In the genomic region with DNA sequence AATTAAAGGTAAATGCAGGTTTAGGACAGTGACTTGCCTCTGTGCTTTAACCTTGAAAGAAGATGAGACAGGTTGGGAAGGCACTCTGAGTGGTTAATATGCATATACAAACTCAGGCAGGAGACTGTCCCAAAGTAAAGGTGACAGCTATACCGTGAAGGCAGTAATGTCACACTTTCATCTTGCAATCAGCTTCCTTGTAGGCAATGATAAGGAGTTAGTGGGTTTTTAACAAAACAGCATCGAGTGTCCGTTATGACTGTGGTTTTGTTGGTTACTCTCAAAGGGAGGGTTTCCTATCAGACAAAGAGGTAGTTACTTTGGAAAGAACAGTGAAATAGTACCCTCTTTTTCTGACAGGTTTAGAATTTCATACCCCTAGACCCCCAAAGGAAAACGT, we compare ENCODE assay signal across 19 mouse cellular contexts. TPM values are rescaled to one million over a fixed set of nuclear protein-coding genes. Genes with fewer than 3 reads are reported as not detected.
DNase-seq lines count a peak whose midpoint lies in the region; ATAC-seq and TF ChIP-seq lines count a peak whose summit lies in the region.
"Had no signal": no experiment of that assay in that cellular context is flagged by ENCODE, and none has a peak within 500 bp of the region (broad histone marks: within the 10 kb centered on the region; RNA-seq: fewer than 3 reads in every experiment).

No protein-coding gene starts in this region.

- H3K36me3 ChIP-seq in MEL (ENCODE audit: control insufficient read depth in 1 of 2, insufficient read depth in 2 of 2, low read length in 2 of 2), result peaks cover 0 to 48% of the 10 kb centered on the region in 2 experiments; a peak in 2 of 4 replicates
- no peaks in the 10 kb centered on the region for H3K36me3 ChIP-seq in liver, embryonic 14.5 days (replicated peaks; ENCODE audit: control insufficient read depth, insufficient read depth, low read depth)
- H3K36me3 ChIP-seq in midbrain, embryonic 11.5 days (ENCODE audit: control insufficient read depth, insufficient read depth, low read length), result no peaks in the 10 kb centered on the region
- H3K36me3 ChIP-seq: embryonic facial prominence, embryonic 15.5 days; forebrain, embryonic 15.5 days; heart, embryonic 12.5 days; hindbrain, embryonic 15.5 days had no signal

- H3K4me3 ChIP-seq in MEL (ENCODE audit: control insufficient read depth in 1 of 2, insufficient read depth in 1 of 2, low read depth in 2 of 2, low read length in 2 of 2), result no peak overlapping the region
- H3K4me3 ChIP-seq in liver, embryonic 14.5 days (ENCODE audit: insufficient read depth in 1 of 2, low read depth in 2 of 2, low read length in 2 of 2), result no peak overlapping the region
- H3K4me3 ChIP-seq in midbrain, embryonic 11.5 days (ENCODE audit: low read depth, low read length), result no peak overlapping the region
- H3K4me3 ChIP-seq: embryonic facial prominence, embryonic 15.5 days; forebrain, embryonic 15.5 days; heart, embryonic 12.5 days; hindbrain, embryonic 15.5 days had no signal

- peak; percentile 84 for DNase-seq in MEL (ENCODE audit: low read depth, low spot score)
- no peak for DNase-seq in liver, embryonic 14.5 days (ENCODE audit: low read depth in 3 of 3, low spot score in 3 of 3)
- no peak for DNase-seq in midbrain, embryonic 11.5 days (ENCODE audit: low spot score, missing footprints)
- no peak for DNase-seq in right cerebral cortex, postnatal 14 days
- DNase-seq in gastrocnemius, postnatal 36 days, result no peak
- DNase-seq: adrenal gland, adult 8-10 months; B cell, adult 2 months; cerebellum, adult 11-12 months; cerebellum, postnatal 10 days; embryo, embryonic 11 days; gastrocnemius, postnatal 10 days had no signal

- no peaks in the 10 kb centered on the region for H3K79me2 ChIP-seq in MEL (ENCODE audit: control insufficient read depth, insufficient read depth, low read length, poor library complexity)

- no peaks in the 10 kb centered on the region for H3K9me3 ChIP-seq in MEL (replicated peaks; ENCODE audit: insufficient read depth, low read length)
- H3K9me3 ChIP-seq in liver, embryonic 14.5 days (ENCODE audit: control insufficient read depth, low read length), result no peaks in the 10 kb centered on the region
- no peaks in the 10 kb centered on the region for H3K9me3 ChIP-seq in midbrain, embryonic 11.5 days (ENCODE audit: control insufficient read depth, low read length)
- H3K9me3 ChIP-seq: embryonic facial prominence, embryonic 15.5 days; forebrain, embryonic 15.5 days; heart, embryonic 12.5 days; hindbrain, embryonic 15.5 days had no signal

- H3K27ac ChIP-seq in MEL (ENCODE audit: control insufficient read depth, low read depth, low read length), result peak overlapping the region; percentile 94
- H3K27ac ChIP-seq in liver, embryonic 14.5 days, result no peak overlapping the region
- H3K27ac ChIP-seq in midbrain, embryonic 11.5 days (ENCODE audit: low read depth, low read length), result no peak overlapping the region
- H3K27ac ChIP-seq: embryonic facial prominence, embryonic 15.5 days; forebrain, embryonic 15.5 days; hindbrain, embryonic 15.5 days had no signal

- no peak overlapping the region for H3K4me2 ChIP-seq in liver, embryonic 14.5 days (ENCODE audit: low read depth)
- H3K4me2 ChIP-seq in midbrain, embryonic 11.5 days, result no peak overlapping the region
- H3K4me2 ChIP-seq: embryonic facial prominence, embryonic 15.5 days; forebrain, embryonic 15.5 days; heart, embryonic 12.5 days; hindbrain, embryonic 15.5 days had no signal

- no peaks in the 10 kb centered on the region for H3K27me3 ChIP-seq in MEL (ENCODE audit: control insufficient read depth in 1 of 2, insufficient read depth in 2 of 2, low read length in 2 of 2)
- no peaks in the 10 kb centered on the region for H3K27me3 ChIP-seq in liver, embryonic 14.5 days (ENCODE audit: control insufficient read depth, insufficient read depth, low read length)
- no peaks in the 10 kb centered on the region for H3K27me3 ChIP-seq in midbrain, embryonic 11.5 days (ENCODE audit: control insufficient read depth, insufficient read depth, low read length)
- H3K27me3 ChIP-seq: embryonic facial prominence, embryonic 15.5 days; forebrain, embryonic 15.5 days; heart, embryonic 12.5 days; hindbrain, embryonic 15.5 days had no signal

- peak; percentile 58 for ATAC-seq in granulocyte monocyte progenitor cell, adult 5-6 weeks (replicated peaks; ENCODE audit: poor library complexity, severe bottlenecking)
- peak; percentile 53; the same call in 1 of the 2 replicates for ATAC-seq in liver, embryonic 14.5 days (ENCODE audit: insufficient read depth)
- peak; percentile 50 for ATAC-seq in megakaryocyte-erythroid progenitor cell, adult 5-6 weeks (replicated peaks; ENCODE audit: low FRiP score, low TSS enrichment, poor library complexity, severe bottlenecking)
- no peak for ATAC-seq in midbrain, embryonic 11.5 days (ENCODE audit: low FRiP score)
- ATAC-seq: CD4-positive, CD25-positive, alpha-beta regulatory T cell, adult 4 months; forebrain, embryonic 15.5 days; intestine, embryonic 16.5 days had no signal

- no peak for TF ChIP-seq RAD21 in MEL (IDR thresholded peaks at IDR 0.05; ENCODE audit: low read depth, low read length)

- TF ChIP-seq POLR2A in MEL (IDR thresholded peaks at IDR 0.05; ENCODE audit: control insufficient read depth in 1 of 2, insufficient read depth in 1 of 2, low read depth in 1 of 2, low read length in 2 of 2, poor library complexity in 1 of 2), result no peak

- intact Hi-C loops in gastrocnemius, postnatal 36 days (cut with DNase I), result no loop called here

- peak overlapping the region; percentile 49 for H3K9ac ChIP-seq in MEL (ENCODE audit: control insufficient read depth, low read depth, low read length, poor library complexity, severe bottlenecking)
- no peak overlapping the region for H3K9ac ChIP-seq in liver, embryonic 14.5 days (replicated peaks)
- H3K9ac ChIP-seq in midbrain, embryonic 11.5 days (ENCODE audit: low read length), result no peak overlapping the region
- H3K9ac ChIP-seq: embryonic facial prominence, embryonic 15.5 days; forebrain, embryonic 15.5 days; heart, embryonic 12.5 days; hindbrain, embryonic 15.5 days had no signal

- peaks cover 26 to 46% of the 10 kb centered on the region in 2 experiments for H3K4me1 ChIP-seq in MEL (ENCODE audit: control insufficient read depth in 1 of 2, insufficient read depth in 2 of 2, low read length in 2 of 2)
- H3K4me1 ChIP-seq in liver, embryonic 14.5 days (replicated peaks; ENCODE audit: control insufficient read depth in 2 of 2, insufficient read depth in 2 of 2, low read length in 1 of 2), result peaks cover 0 to 19% of the 10 kb centered on the region in 2 experiments; a peak in 3 of 4 replicates
- H3K4me1 ChIP-seq in midbrain, embryonic 11.5 days (ENCODE audit: control insufficient read depth, insufficient read depth, low read length), result no peaks in the 10 kb centered on the region
- H3K4me1 ChIP-seq: embryonic facial prominence, embryonic 15.5 days; hindbrain, embryonic 15.5 days had no signal

- WGBS in liver, embryonic 14.5 days (ENCODE audit: insufficient replicate concordance), result 16% methylated on average over 4 of the region's 4 CpGs
- 89% methylated on average over 4 of the region's 4 CpGs for WGBS in midbrain, embryonic 11.5 days

- TF ChIP-seq EP300 in MEL (IDR thresholded peaks at IDR 0.05; ENCODE audit: low read depth in 1 of 2, low read length in 2 of 2), result peak; percentile 97 to 99
- TF ChIP-seq EP300 in liver, embryonic 14.5 days (IDR thresholded peaks at IDR 0.05; ENCODE audit: low read depth), result peak; percentile 38; the same call in 1 of the 2 replicates

- TF ChIP-seq CTCF in MEL (IDR thresholded peaks at IDR 0.05 in 2 of 3, conservative IDR thresholded peaks at IDR 0.05 in 1 of 3; ENCODE audit: control insufficient read depth in 1 of 3, insufficient read depth in 1 of 3, low read depth in 2 of 3, low read length in 3 of 3, poor library complexity in 1 of 3, severe bottlenecking in 1 of 3), result no peak
- no peak for TF ChIP-seq CTCF in liver, embryonic 14.5 days (IDR thresholded peaks at IDR 0.05; ENCODE audit: low read depth)

TF ChIP-seq in MEL, 35 proteins besides CTCF, POLR2A, EP300 and RAD21 (continues in another document):
- TF ChIP-seq MXI1 (IDR thresholded peaks at IDR 0.05; ENCODE audit: low read depth, low read length) (no peak), CHD1 (IDR thresholded peaks at IDR 0.05; ENCODE audit: low read depth, low read length) (no peak), TCF12 (IDR thresholded peaks at IDR 0.05; ENCODE audit: low read depth, low read length) (peak; percentile 90), MYB (IDR thresholded peaks at IDR 0.05; ENCODE audit: low read depth, low read length) (peak; percentile 94), ZKSCAN1 (IDR thresholded peaks at IDR 0.05; ENCODE audit: low read depth, low read length) (no peak), RCOR1 (IDR thresholded peaks at IDR 0.05; ENCODE audit: low read depth, low read length) (no peak; the same call in 1 of the 2 replicates), MAX (IDR thresholded peaks at IDR 0.05; ENCODE audit: low read length) (no peak)

RNA-seq across cellular contexts. Expression of a gene that starts 22.9 kb away (rescaled TPM):
- not detected in 2 replicates for total RNA-seq in MEL (2012; rRNA removed)
- polyA plus RNA-seq in MEL (2012; ENCODE audit: insufficient read depth in 1 of 2, insufficient read length in 2 of 2, low read depth in 1 of 2, low replicate concordance in 2 of 2, missing spikeins in 1 of 2), result not detected
- not detected in 2 replicates for total RNA-seq in granulocyte monocyte progenitor cell, adult 5-6 weeks (2014; fragmentation: Nextera tagmentation)
- 0.15 and 0.26 TPM in 2 replicates for total RNA-seq in granulocyte monocyte progenitor cell, adult 5-6 weeks (2017)
- 0.21 and 1.1 TPM in 2 replicates for polyA plus RNA-seq in liver, embryonic 14.5 days (2012; rRNA removed)
- polyA plus RNA-seq in liver, embryonic 14.5 days (2014; fragmentation: Nextera tagmentation; extraction: Ambion mirVana), result 0.32 and 0.53 TPM in 2 replicates
- not detected in 2 replicates for total RNA-seq in megakaryocyte-erythroid progenitor cell, adult 5-6 weeks (2014; fragmentation: Nextera tagmentation)
- not detected in 2 replicates for total RNA-seq in megakaryocyte-erythroid progenitor cell, adult 5-6 weeks (2017)
- polyA plus RNA-seq in midbrain, embryonic 11.5 days (2014; fragmentation: Nextera tagmentation; extraction: Ambion mirVana), result 2.5 and 2.6 TPM in 2 replicates
- under 1 TPM; 0.36 to 0.81 TPM for total RNA-seq in gastrocnemius, postnatal 36 days (2021)

RNA-seq across cellular contexts. Expression of a gene that starts 38.1 kb away (rescaled TPM):
- 0.46 and 0.69 TPM in 2 replicates for total RNA-seq in MEL (2012; rRNA removed)
- 1 to 10 TPM in 1 of 2 experiments, not detected in 1; 1.8 TPM for polyA plus RNA-seq in MEL (2012; ENCODE audit: insufficient read depth in 1 of 2, insufficient read length in 2 of 2, low read depth in 1 of 2, low replicate concordance in 2 of 2, missing spikeins in 1 of 2)
- 3.0 and 3.1 TPM in 2 replicates for total RNA-seq in granulocyte monocyte progenitor cell, adult 5-6 weeks (2014; fragmentation: Nextera tagmentation)
- total RNA-seq in granulocyte monocyte progenitor cell, adult 5-6 weeks (2017), result 2.6 and 2.9 TPM in 2 replicates
- 0.12 and 0.16 TPM in 2 replicates for polyA plus RNA-seq in liver, embryonic 14.5 days (2012; rRNA removed)
- 0.13 and 0.29 TPM in 2 replicates for polyA plus RNA-seq in liver, embryonic 14.5 days (2014; fragmentation: Nextera tagmentation; extraction: Ambion mirVana)
- 0.37 and 2.0 TPM in 2 replicates for total RNA-seq in megakaryocyte-erythroid progenitor cell, adult 5-6 weeks (2014; fragmentation: Nextera tagmentation)
- total RNA-seq in megakaryocyte-erythroid progenitor cell, adult 5-6 weeks (2017), result 1.6 and 2.9 TPM in 2 replicates
- polyA plus RNA-seq in midbrain, embryonic 11.5 days (2014; fragmentation: Nextera tagmentation; extraction: Ambion mirVana), result 7.2 and 7.7 TPM in 2 replicates
- under 1 TPM; 0.71 to 0.72 TPM for total RNA-seq in gastrocnemius, postnatal 36 days (2021)
